In genomic region chr3:40102698-40103097, GRCm38 (mm10) we compare ENCODE assay signal across 12 mouse cellular contexts.
DNase-seq lines count a peak whose midpoint lies in the region; ATAC-seq and TF ChIP-seq lines count a peak whose summit lies in the region.
"Had no signal": no experiment of that assay in that cellular context is flagged by ENCODE, and none has a peak within 500 bp of the region (broad histone marks: within the 10 kb centered on the region; RNA-seq: fewer than 3 reads in every experiment).

No protein-coding gene starts in this region.

- DNase-seq in kidney, postnatal 10 days, result peak; percentile 11
- no peak for DNase-seq in kidney, adult 9 months
- DNase-seq in embryonic facial prominence, embryonic 11.5 days (ENCODE audit: low spot score), result peak; percentile 54
- DNase-seq in forebrain, postnatal 0 days, result peak; percentile 31
- peak; percentile 57 for DNase-seq in midbrain, embryonic 14.5 days
- no peak for DNase-seq in retina, embryonic 14.5 days (ENCODE audit: low spot score)
- DNase-seq: adrenal gland, postnatal 10 days; lung, postnatal 4 days had no signal

- H3K4me1 ChIP-seq in embryonic facial prominence, embryonic 11.5 days (ENCODE audit: control insufficient read depth, insufficient read depth, low read length), result no peaks in the 10 kb centered on the region
- no peaks in the 10 kb centered on the region for H3K4me1 ChIP-seq in forebrain, postnatal 0 days (ENCODE audit: insufficient read depth)
- 0 out of 2 replicates have a peak, but pooled peaks cover 4% of the 10 kb centered on the region for H3K4me1 ChIP-seq in midbrain, embryonic 14.5 days (ENCODE audit: control insufficient read depth, insufficient read depth, low read length)
- H3K4me1 ChIP-seq: limb, embryonic 15.5 days had no signal

- peak overlapping the region; percentile 52 for H3K27ac ChIP-seq in embryonic facial prominence, embryonic 11.5 days (replicated peaks; ENCODE audit: low read depth, low read length)
- H3K27ac ChIP-seq in forebrain, postnatal 0 days (ENCODE audit: low read depth, low read length), result no peak overlapping the region
- H3K27ac ChIP-seq in midbrain, embryonic 14.5 days (replicated peaks; ENCODE audit: low read depth, low read length), result 0 out of 2 replicates have a peak overlapping the region, but pooled peaks have one; percentile 37
- H3K27ac ChIP-seq: limb, embryonic 15.5 days; stomach, postnatal 0 days had no signal

- no peaks in the 10 kb centered on the region for H3K27me3 ChIP-seq in embryonic facial prominence, embryonic 11.5 days (ENCODE audit: control insufficient read depth, insufficient read depth, low read length)
- no peaks in the 10 kb centered on the region for H3K27me3 ChIP-seq in forebrain, postnatal 0 days (ENCODE audit: insufficient read depth, low read length)
- no peaks in the 10 kb centered on the region for H3K27me3 ChIP-seq in midbrain, embryonic 14.5 days (ENCODE audit: control insufficient read depth, insufficient read depth, low read length)
- H3K27me3 ChIP-seq: limb, embryonic 15.5 days had no signal

- no peak overlapping the region for H3K9ac ChIP-seq in embryonic facial prominence, embryonic 11.5 days (replicated peaks; ENCODE audit: low read length)
- no peak overlapping the region for H3K9ac ChIP-seq in forebrain, postnatal 0 days
- no peak overlapping the region for H3K9ac ChIP-seq in midbrain, embryonic 14.5 days (replicated peaks; ENCODE audit: low read length)
- H3K9ac ChIP-seq: limb, embryonic 15.5 days had no signal

- 46% methylated on average over 4 of the region's 4 CpGs for WGBS in embryonic facial prominence, embryonic 11.5 days
- 13% methylated on average over 4 of the region's 4 CpGs for WGBS in forebrain, postnatal 0 days
- 5% methylated on average over 4 of the region's 4 CpGs for WGBS in midbrain, embryonic 14.5 days

- H3K4me3 ChIP-seq in embryonic facial prominence, embryonic 11.5 days (ENCODE audit: low read depth, low read length), result no peak overlapping the region
- H3K4me3 ChIP-seq in forebrain, postnatal 0 days (ENCODE audit: low read depth, low read length), result no peak overlapping the region
- no peak overlapping the region for H3K4me3 ChIP-seq in midbrain, embryonic 14.5 days (replicated peaks; ENCODE audit: low read depth, low read length)
- H3K4me3 ChIP-seq: limb, embryonic 15.5 days had no signal

- no peak for TF ChIP-seq CTCF in forebrain, postnatal 0 days (IDR thresholded peaks at IDR 0.05; ENCODE audit: low read depth)

- ATAC-seq in embryonic facial prominence, embryonic 11.5 days (replicated peaks; ENCODE audit: insufficient number of reproducible peaks, low FRiP score, low TSS enrichment, low read depth), result peak; percentile 89
- peak; percentile 87 for ATAC-seq in forebrain, postnatal 0 days
- peak; percentile 62; the same call in 1 of the 2 replicates for ATAC-seq in midbrain, embryonic 14.5 days (ENCODE audit: low FRiP score, low TSS enrichment)
- no peak for ATAC-seq in activated CD4-positive, CD25-positive, alpha-beta regulatory T cell, adult 4 months
- no peak for ATAC-seq in monocyte, adult 5-6 weeks (replicated peaks; ENCODE audit: insufficient number of reproducible peaks, low FRiP score, low TSS enrichment, poor library complexity, severe bottlenecking)

- no peaks in the 10 kb centered on the region for H3K9me3 ChIP-seq in embryonic facial prominence, embryonic 11.5 days (replicated peaks; ENCODE audit: control insufficient read depth, low read length)
- H3K9me3 ChIP-seq in forebrain, postnatal 0 days (ENCODE audit: low read length), result no peaks in the 10 kb centered on the region
- H3K9me3 ChIP-seq in midbrain, embryonic 14.5 days (ENCODE audit: control insufficient read depth, low read length), result no peaks in the 10 kb centered on the region
- H3K9me3 ChIP-seq: limb, embryonic 15.5 days had no signal

- H3K36me3 ChIP-seq in embryonic facial prominence, embryonic 11.5 days (replicated peaks; ENCODE audit: control insufficient read depth, insufficient read depth, low read depth, low read length), result no peaks in the 10 kb centered on the region
- no peaks in the 10 kb centered on the region for H3K36me3 ChIP-seq in forebrain, postnatal 0 days (ENCODE audit: insufficient read depth)
- no peaks in the 10 kb centered on the region for H3K36me3 ChIP-seq in midbrain, embryonic 14.5 days (ENCODE audit: control insufficient read depth, insufficient read depth, low read length)
- H3K36me3 ChIP-seq: limb, embryonic 15.5 days had no signal

- no peak overlapping the region for H3K4me2 ChIP-seq in embryonic facial prominence, embryonic 11.5 days (ENCODE audit: low read depth, low read length)
- no peak overlapping the region for H3K4me2 ChIP-seq in forebrain, postnatal 0 days (ENCODE audit: low read depth)
- H3K4me2 ChIP-seq in midbrain, embryonic 14.5 days (ENCODE audit: low read length), result no peak overlapping the region
- H3K4me2 ChIP-seq: limb, embryonic 15.5 days had no signal

Comparison
In these comparisons a context has a peak if more than half of its experiments do, and no peak if none do; other contexts are left out.
1. DNase-seq: peak in kidney, postnatal 10 days (single experiment), embryonic facial prominence, embryonic 11.5 days (single experiment), forebrain, postnatal 0 days (single experiment) and midbrain, embryonic 14.5 days (single experiment); none in kidney, adult 9 months (single experiment) and retina, embryonic 14.5 days (single experiment).
2. ATAC-seq: peak in embryonic facial prominence, embryonic 11.5 days (single experiment), forebrain, postnatal 0 days (single experiment) and midbrain, embryonic 14.5 days (single experiment); none in activated CD4-positive, CD25-positive, alpha-beta regulatory T cell, adult 4 months (single experiment) and monocyte, adult 5-6 weeks (single experiment).